Mouse (Mus musculus) cerebellum, adult 2 months (tissue): Measurements from ENCODE around the gene Nxn.

ENCODE experiments used
- CTCF ChIP-seq: fragments of 200-500 bp; IDR thresholded peaks from 2 replicates; pipeline ENCODE4 v1.5.1; 2011; ENCODE audit warnings: low read depth, mild to moderate bottlenecking, control low read depth, low read length, moderate library complexity, borderline replicate concordance; ENCODE audit not compliant: insufficient read depth
- POLR2A ChIP-seq: fragments of 200-500 bp; IDR thresholded peaks from 2 replicates; pipeline ENCODE4 v1.6.1; 2011; ENCODE audit warnings: low read length, control low read depth, borderline replicate concordance; ENCODE audit not compliant: insufficient read depth

DNA sequence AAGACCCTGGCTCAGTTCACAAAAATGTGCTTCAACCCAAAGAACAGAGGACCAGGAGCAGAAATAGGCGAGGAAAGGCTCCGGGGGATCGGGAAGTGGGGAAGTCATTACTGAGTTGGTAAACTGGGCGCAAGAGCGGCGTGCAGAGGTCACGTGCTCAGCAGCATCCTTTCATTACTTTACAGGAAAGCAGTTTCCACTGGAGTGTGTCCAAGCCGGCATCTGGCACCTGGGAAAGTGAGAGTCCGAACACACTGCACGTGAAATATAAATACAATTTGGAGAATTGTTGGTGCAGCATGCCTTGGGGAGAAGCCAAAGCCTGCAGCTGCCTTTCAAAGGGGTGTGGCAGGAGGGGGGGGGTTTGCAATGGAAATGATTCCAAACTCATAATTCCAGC, 2.5 kb upstream of the Nxn start:
- TF ChIP-seq CTCF (no peak), POLR2A (no peak)
